24 mouse cellular contexts compared by ENCODE assay signal in genomic region chr6:91109489-91109888, GRCm38 (mm10). TPM values are rescaled to one million over a fixed set of nuclear protein-coding genes. Genes with fewer than 3 reads are reported as not detected.
DNase-seq lines count a peak whose midpoint lies in the region; ATAC-seq and TF ChIP-seq lines count a peak whose summit lies in the region.
"Had no signal": no experiment of that assay in that cellular context is flagged by ENCODE, and none has a peak within 500 bp of the region (broad histone marks: within the 10 kb centered on the region; RNA-seq: fewer than 3 reads in every experiment).

No protein-coding gene starts in this region.

- DNase-seq in gastrocnemius, adult 2 months: no peak
- DNase-seq in gastrocnemius, postnatal 14 days: no peak
- no peak for DNase-seq in liver, embryonic 13.5 days
- no peak for DNase-seq in liver
- DNase-seq in MEL (ENCODE audit: low read depth, low spot score): no peak
- no peak for DNase-seq in ovary, postnatal 10 days (ENCODE audit: low spot score)
- DNase-seq: adrenal gland, postnatal 14 days; cerebellum, adult 9-10 months; kidney, adult 9 months; kidney, postnatal 25 days; lung, adult 2 months; lung, postnatal 14 days; right cerebral cortex, adult 18-20 months; right cerebral cortex, postnatal 4 days had no signal

- peak overlapping the region; percentile 9; the same call in 1 of the 2 replicates for H3K27ac ChIP-seq in gastrocnemius, adult 2 months
- H3K27ac ChIP-seq in liver, embryonic 13.5 days: peak overlapping the region; percentile 71
- H3K27ac ChIP-seq in MEL (ENCODE audit: control insufficient read depth, low read depth, low read length): peak overlapping the region; percentile 15; the same call in 1 of the 2 replicates
- peak overlapping the region; percentile 33; the same call in 1 of the 2 replicates for H3K27ac ChIP-seq in liver, embryonic 16.5 days (ENCODE audit: low read length)
- no peak overlapping the region for H3K27ac ChIP-seq in midbrain, embryonic 15.5 days
- H3K27ac ChIP-seq: embryonic facial prominence, embryonic 15.5 days; hindbrain, embryonic 10.5 days; layer of hippocampus, adult 2 months; limb, embryonic 13.5 days; midbrain, embryonic 13.5 days had no signal

- H3K4me3 ChIP-seq in gastrocnemius, adult 2 months: no peak overlapping the region
- no peak overlapping the region for H3K4me3 ChIP-seq in liver, embryonic 13.5 days (replicated peaks)
- H3K4me3 ChIP-seq in MEL (ENCODE audit: control insufficient read depth in 1 of 2, insufficient read depth in 1 of 2, low read depth in 2 of 2, low read length in 2 of 2): no peak overlapping the region
- H3K4me3 ChIP-seq in liver, embryonic 16.5 days (ENCODE audit: low read depth, low read length): no peak overlapping the region
- H3K4me3 ChIP-seq in midbrain, embryonic 15.5 days: no peak overlapping the region
- H3K4me3 ChIP-seq: embryonic facial prominence, embryonic 15.5 days; hindbrain, embryonic 10.5 days; layer of hippocampus, adult 2 months; limb, embryonic 13.5 days; midbrain, embryonic 13.5 days had no signal

- TF ChIP-seq RAD21 in MEL (IDR thresholded peaks at IDR 0.05; ENCODE audit: low read depth, low read length): no peak

- H3K79me2 ChIP-seq in MEL (ENCODE audit: control insufficient read depth, insufficient read depth, low read length, poor library complexity): peaks cover 56% of the 10 kb centered on the region

- intact Hi-C loops in gastrocnemius, adult 2 months (cut with DNase I): no loop called here
- intact Hi-C loops in gastrocnemius, postnatal 14 days (cut with DNase I; ENCODE audit: low total_unique reads): no loop called here

- TF ChIP-seq POLR2A in MEL (IDR thresholded peaks at IDR 0.05; ENCODE audit: control insufficient read depth in 1 of 2, insufficient read depth in 1 of 2, low read depth in 1 of 2, low read length in 2 of 2, poor library complexity in 1 of 2): no peak

- H3K4me1 ChIP-seq in liver, embryonic 13.5 days (replicated peaks): peaks cover 94% of the 10 kb centered on the region
- peaks cover 38 to 62% of the 10 kb centered on the region in 2 experiments for H3K4me1 ChIP-seq in MEL (ENCODE audit: control insufficient read depth in 1 of 2, insufficient read depth in 2 of 2, low read length in 2 of 2)
- peaks cover 65% of the 10 kb centered on the region for H3K4me1 ChIP-seq in liver, embryonic 16.5 days (ENCODE audit: control insufficient read depth, low read depth, low read length)
- H3K4me1 ChIP-seq in midbrain, embryonic 15.5 days: peaks cover under 1% of the 10 kb centered on the region

- H3K9me3 ChIP-seq in liver, embryonic 13.5 days (replicated peaks): no peaks in the 10 kb centered on the region
- no peaks in the 10 kb centered on the region for H3K9me3 ChIP-seq in MEL (replicated peaks; ENCODE audit: insufficient read depth, low read length)
- H3K9me3 ChIP-seq in liver, embryonic 16.5 days (replicated peaks; ENCODE audit: control insufficient read depth, low read length): no peaks in the 10 kb centered on the region
- no peaks in the 10 kb centered on the region for H3K9me3 ChIP-seq in midbrain, embryonic 15.5 days
- H3K9me3 ChIP-seq: embryonic facial prominence, embryonic 15.5 days; G1E; hindbrain, embryonic 10.5 days; limb, embryonic 13.5 days; midbrain, embryonic 13.5 days had no signal

- no peak overlapping the region for H3K9ac ChIP-seq in liver, embryonic 13.5 days
- no peak overlapping the region for H3K9ac ChIP-seq in MEL (ENCODE audit: control insufficient read depth, low read depth, low read length, poor library complexity, severe bottlenecking)
- H3K9ac ChIP-seq in liver, embryonic 16.5 days (ENCODE audit: low read depth, low read length): no peak overlapping the region
- no peak overlapping the region for H3K9ac ChIP-seq in midbrain, embryonic 15.5 days
- H3K9ac ChIP-seq: embryonic facial prominence, embryonic 15.5 days; limb, embryonic 13.5 days; midbrain, embryonic 13.5 days had no signal

- H3K4me2 ChIP-seq in liver, embryonic 13.5 days: no peak overlapping the region
- H3K4me2 ChIP-seq in liver, embryonic 16.5 days (ENCODE audit: low read depth, low read length): no peak overlapping the region
- no peak overlapping the region for H3K4me2 ChIP-seq in midbrain, embryonic 15.5 days
- H3K4me2 ChIP-seq: embryonic facial prominence, embryonic 15.5 days; limb, embryonic 13.5 days; midbrain, embryonic 13.5 days had no signal

- H3K27me3 ChIP-seq in liver, embryonic 13.5 days: no peaks in the 10 kb centered on the region
- no peaks in the 10 kb centered on the region for H3K27me3 ChIP-seq in MEL (ENCODE audit: control insufficient read depth in 1 of 2, insufficient read depth in 2 of 2, low read length in 2 of 2)
- no peaks in the 10 kb centered on the region for H3K27me3 ChIP-seq in liver, embryonic 16.5 days (ENCODE audit: control insufficient read depth, insufficient read depth, low read depth, low read length)
- no peaks in the 10 kb centered on the region for H3K27me3 ChIP-seq in midbrain, embryonic 15.5 days (replicated peaks)
- H3K27me3 ChIP-seq: embryonic facial prominence, embryonic 15.5 days; limb, embryonic 13.5 days; midbrain, embryonic 13.5 days had no signal

- no peak for TF ChIP-seq CTCF in gastrocnemius, adult 2 months (IDR thresholded peaks at IDR 0.05)
- TF ChIP-seq CTCF in MEL (IDR thresholded peaks at IDR 0.05 in 2 of 3, conservative IDR thresholded peaks at IDR 0.05 in 1 of 3; ENCODE audit: control insufficient read depth in 1 of 3, insufficient read depth in 1 of 3, low read depth in 2 of 3, low read length in 3 of 3, poor library complexity in 1 of 3, severe bottlenecking in 1 of 3): no peak

- peaks cover 52% of the 10 kb centered on the region for H3K36me3 ChIP-seq in liver, embryonic 13.5 days
- H3K36me3 ChIP-seq in MEL (ENCODE audit: control insufficient read depth in 1 of 2, insufficient read depth in 2 of 2, low read length in 2 of 2): peaks cover 2 to 63% of the 10 kb centered on the region in 2 experiments; a peak in 3 of 4 replicates
- no peaks in the 10 kb centered on the region; the same call in 1 of the 2 replicates for H3K36me3 ChIP-seq in liver, embryonic 16.5 days (ENCODE audit: control insufficient read depth, insufficient read depth)
- no peaks in the 10 kb centered on the region for H3K36me3 ChIP-seq in midbrain, embryonic 15.5 days (replicated peaks)
- H3K36me3 ChIP-seq: embryonic facial prominence, embryonic 15.5 days; limb, embryonic 13.5 days had no signal

- no peak for TF ChIP-seq EP300 in MEL (IDR thresholded peaks at IDR 0.05; ENCODE audit: low read depth in 1 of 2, low read length in 2 of 2)

- ATAC-seq in liver, embryonic 13.5 days (ENCODE audit: low read depth): no peak
- ATAC-seq in liver, embryonic 16.5 days (ENCODE audit: low read depth): no peak
- no peak for ATAC-seq in midbrain, embryonic 15.5 days (replicated peaks)
- ATAC-seq: forebrain, embryonic 14.5 days; intestine, embryonic 16.5 days; midbrain, embryonic 13.5 days had no signal

TF ChIP-seq in MEL, 35 proteins besides CTCF, POLR2A, EP300 and RAD21:
- TF ChIP-seq MAX (IDR thresholded peaks at IDR 0.05; ENCODE audit: low read length): no peak
- TF ChIP-seq TBP (IDR thresholded peaks at IDR 0.05; ENCODE audit: low read depth, low read length): no peak
- TF ChIP-seq USF1 (IDR thresholded peaks at IDR 0.05; ENCODE audit: low read depth, low read length): no peak
- TF ChIP-seq POLR2AphosphoS5 (IDR thresholded peaks at IDR 0.05; ENCODE audit: borderline replicate concordance, low read depth, low read length): no peak

RNA-seq across cellular contexts. Expression of gene Nup210, which starts 7.1 kb away (rescaled TPM):
- total RNA-seq in gastrocnemius, adult 2 months (2021): 10 to 100 TPM; 18.8 to 31.7 TPM
- 10 to 100 TPM; 16.9 to 18.1 TPM for total RNA-seq in gastrocnemius, postnatal 14 days (2021)
- 28.5 and 34.3 TPM in 2 replicates for polyA plus RNA-seq in liver, embryonic 13.5 days (2015; fragmentation: Nextera tagmentation; extraction: Ambion mirVana)
- 46.3 and 56.7 TPM in 2 replicates for total RNA-seq in MEL (2012; rRNA removed)
- polyA plus RNA-seq in MEL (2012; ENCODE audit: insufficient read depth in 1 of 2, insufficient read length in 2 of 2, low read depth in 1 of 2, low replicate concordance in 2 of 2, missing spikeins in 1 of 2): 100 to 1,000 TPM in 1 of 2 experiments, 10 to 100 TPM in 1; 71.5 to 394 TPM
- polyA plus RNA-seq in liver, embryonic 16.5 days (2015; fragmentation: Nextera tagmentation; extraction: Ambion mirVana): 32.3 and 33.2 TPM in 2 replicates
- polyA plus RNA-seq in midbrain, embryonic 15.5 days (2015; fragmentation: Nextera tagmentation; extraction: Ambion mirVana): 22.0 and 22.5 TPM in 2 replicates

RNA-seq across cellular contexts. Expression of gene Hdac11, which starts 47.0 kb away (rescaled TPM):
- total RNA-seq in gastrocnemius, adult 2 months (2021): 1 to 10 TPM; 5.1 to 6.5 TPM
- 1 to 10 TPM; 6.4 to 6.9 TPM for total RNA-seq in gastrocnemius, postnatal 14 days (2021)
- 5.6 and 6.0 TPM in 2 replicates for polyA plus RNA-seq in liver, embryonic 13.5 days (2015; fragmentation: Nextera tagmentation; extraction: Ambion mirVana)
- total RNA-seq in MEL (2012; rRNA removed): 2.5 and 3.3 TPM in 2 replicates
- 1 to 10 TPM in 1 of 2 experiments, not detected in 1; 6.0 TPM for polyA plus RNA-seq in MEL (2012; ENCODE audit: insufficient read depth in 1 of 2, insufficient read length in 2 of 2, low read depth in 1 of 2, low replicate concordance in 2 of 2, missing spikeins in 1 of 2)
- 4.5 and 4.8 TPM in 2 replicates for polyA plus RNA-seq in liver, embryonic 16.5 days (2015; fragmentation: Nextera tagmentation; extraction: Ambion mirVana)
- polyA plus RNA-seq in midbrain, embryonic 15.5 days (2015; fragmentation: Nextera tagmentation; extraction: Ambion mirVana): 46.5 and 49.4 TPM in 2 replicates
